Comparison of ENCODE assay signal across 8 mouse cellular contexts in the genomic region with DNA sequence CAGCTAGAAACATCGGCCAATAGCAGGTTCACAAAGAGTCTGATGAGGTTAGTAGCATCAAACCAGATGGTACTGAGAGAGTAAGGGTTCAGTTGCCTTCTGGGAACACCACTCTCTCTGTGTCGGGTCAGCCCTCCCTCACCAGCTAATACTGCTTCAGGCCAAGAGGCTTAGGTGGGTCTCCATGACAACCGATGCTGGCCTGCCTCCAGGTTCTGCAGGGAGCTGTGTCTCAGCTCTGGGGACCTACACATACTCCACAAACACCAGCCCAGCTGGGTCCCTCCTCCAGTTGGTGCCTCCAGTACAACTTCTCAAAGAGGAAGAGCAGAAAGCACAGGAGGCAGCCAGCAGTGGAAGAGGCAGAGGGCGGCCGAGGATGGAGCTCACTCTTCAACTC. TPM values are rescaled to one million over a fixed set of nuclear protein-coding genes. Genes with fewer than 3 reads are reported as not detected.
DNase-seq lines count a peak whose midpoint lies in the region; ATAC-seq lines count a peak whose summit lies in the region.

A gene (plus strand): TSS at position 184 of the 400 bp plus-strand sequence.

- ATAC-seq in kidney, embryonic 14.5 days (ENCODE audit: low FRiP score, low TSS enrichment): peak; percentile 41; the same call in 1 of the 2 replicates
- no peak for ATAC-seq in kidney, embryonic 15.5 days (replicated peaks; ENCODE audit: low FRiP score)
- peak; percentile 37; the same call in 1 of the 2 replicates for ATAC-seq in embryonic facial prominence, embryonic 11.5 days (replicated peaks; ENCODE audit: insufficient number of reproducible peaks, low FRiP score, low TSS enrichment, low read depth)
- peak; percentile 38 for ATAC-seq in hindbrain, embryonic 13.5 days (ENCODE audit: low FRiP score)

- WGBS in kidney, embryonic 14.5 days: 51% methylated on average over 5 of the region's 5 CpGs
- WGBS in kidney, embryonic 15.5 days: 42% methylated on average over 5 of the region's 5 CpGs
- WGBS in embryonic facial prominence, embryonic 11.5 days: 41% methylated on average over 5 of the region's 5 CpGs
- 40% methylated on average over 5 of the region's 5 CpGs for WGBS in hindbrain, embryonic 13.5 days
- WGBS in midbrain, embryonic 10.5 days: 45% methylated on average over 5 of the region's 5 CpGs

- no peak within 1 kb of the TSS for H3K27ac ChIP-seq in kidney, embryonic 14.5 days (ENCODE audit: low read depth, low read length)
- no peak within 1 kb of the TSS for H3K27ac ChIP-seq in kidney, embryonic 15.5 days
- H3K27ac ChIP-seq in embryonic facial prominence, embryonic 11.5 days (replicated peaks; ENCODE audit: low read depth, low read length): no peak within 1 kb of the TSS
- peak within 1 kb of the TSS; percentile 66; the same call in 1 of the 2 replicates for H3K27ac ChIP-seq in hindbrain, embryonic 13.5 days
- H3K27ac ChIP-seq in midbrain, embryonic 10.5 days (replicated peaks): peak within 1 kb of the TSS; percentile 42

- no peaks in the 10 kb centered on the region for H3K36me3 ChIP-seq in kidney, embryonic 14.5 days (ENCODE audit: control insufficient read depth, insufficient read depth, low read length)
- H3K36me3 ChIP-seq in kidney, embryonic 15.5 days: no peaks in the 10 kb centered on the region
- H3K36me3 ChIP-seq in embryonic facial prominence, embryonic 11.5 days (replicated peaks; ENCODE audit: control insufficient read depth, insufficient read depth, low read depth, low read length): no peaks in the 10 kb centered on the region
- H3K36me3 ChIP-seq in hindbrain, embryonic 13.5 days: no peaks in the 10 kb centered on the region
- no peaks in the 10 kb centered on the region for H3K36me3 ChIP-seq in midbrain, embryonic 10.5 days

- no peak within 1 kb of the TSS for H3K4me2 ChIP-seq in kidney, embryonic 14.5 days (replicated peaks; ENCODE audit: low read depth, low read length)
- H3K4me2 ChIP-seq in kidney, embryonic 15.5 days: no peak within 1 kb of the TSS
- no peak within 1 kb of the TSS for H3K4me2 ChIP-seq in embryonic facial prominence, embryonic 11.5 days (ENCODE audit: low read depth, low read length)
- H3K4me2 ChIP-seq in hindbrain, embryonic 13.5 days: 0 out of 2 replicates have a peak within 1 kb of the TSS, but pooled peaks have one; percentile 10

- H3K9ac ChIP-seq in kidney, embryonic 14.5 days (ENCODE audit: low read depth, low read length): no peak within 1 kb of the TSS
- no peak within 1 kb of the TSS for H3K9ac ChIP-seq in kidney, embryonic 15.5 days
- H3K9ac ChIP-seq in embryonic facial prominence, embryonic 11.5 days (replicated peaks; ENCODE audit: low read length): no peak within 1 kb of the TSS
- H3K9ac ChIP-seq in hindbrain, embryonic 13.5 days: no peak within 1 kb of the TSS; the same call in 1 of the 2 replicates

- H3K4me1 ChIP-seq in kidney, embryonic 14.5 days (ENCODE audit: control insufficient read depth, insufficient read depth, low read length): no peaks in the 10 kb centered on the region
- H3K4me1 ChIP-seq in kidney, embryonic 15.5 days: peaks cover 33% of the 10 kb centered on the region
- no peaks in the 10 kb centered on the region; the same call in 1 of the 2 replicates for H3K4me1 ChIP-seq in embryonic facial prominence, embryonic 11.5 days (ENCODE audit: control insufficient read depth, insufficient read depth, low read length)
- H3K4me1 ChIP-seq in hindbrain, embryonic 13.5 days (replicated peaks): peaks cover 50% of the 10 kb centered on the region
- H3K4me1 ChIP-seq in midbrain, embryonic 10.5 days: peaks cover 25% of the 10 kb centered on the region

- no peak within 1 kb of the TSS for H3K4me3 ChIP-seq in kidney, embryonic 14.5 days (ENCODE audit: low read length)
- no peak within 1 kb of the TSS for H3K4me3 ChIP-seq in kidney, embryonic 15.5 days (replicated peaks)
- no peak within 1 kb of the TSS for H3K4me3 ChIP-seq in embryonic facial prominence, embryonic 11.5 days (ENCODE audit: low read depth, low read length)
- no peak within 1 kb of the TSS for H3K4me3 ChIP-seq in hindbrain, embryonic 13.5 days
- no peak within 1 kb of the TSS for H3K4me3 ChIP-seq in midbrain, embryonic 10.5 days

- no peaks in the 10 kb centered on the region for H3K9me3 ChIP-seq in kidney, embryonic 14.5 days (ENCODE audit: control insufficient read depth, low read length)
- H3K9me3 ChIP-seq in kidney, embryonic 15.5 days (replicated peaks): no peaks in the 10 kb centered on the region
- no peaks in the 10 kb centered on the region for H3K9me3 ChIP-seq in embryonic facial prominence, embryonic 11.5 days (replicated peaks; ENCODE audit: control insufficient read depth, low read length)
- H3K9me3 ChIP-seq in hindbrain, embryonic 13.5 days: no peaks in the 10 kb centered on the region
- no peaks in the 10 kb centered on the region for H3K9me3 ChIP-seq in midbrain, embryonic 10.5 days (replicated peaks)

- H3K27me3 ChIP-seq in kidney, embryonic 14.5 days (ENCODE audit: control insufficient read depth, insufficient read depth, low read length): no peaks in the 10 kb centered on the region
- H3K27me3 ChIP-seq in kidney, embryonic 15.5 days: no peaks in the 10 kb centered on the region
- H3K27me3 ChIP-seq in embryonic facial prominence, embryonic 11.5 days (ENCODE audit: control insufficient read depth, insufficient read depth, low read length): no peaks in the 10 kb centered on the region; the same call in 1 of the 2 replicates
- no peaks in the 10 kb centered on the region for H3K27me3 ChIP-seq in hindbrain, embryonic 13.5 days
- H3K27me3 ChIP-seq in midbrain, embryonic 10.5 days (ENCODE audit: low read depth, poor library complexity, severe bottlenecking): no peaks in the 10 kb centered on the region

- peak; percentile 35 for DNase-seq in embryonic facial prominence, embryonic 11.5 days (ENCODE audit: low spot score)
- DNase-seq in midbrain, embryonic 10.5 days (ENCODE audit: low spot score): peak; percentile 33
- DNase-seq in testis, postnatal 10 days (ENCODE audit: low spot score): peak; percentile 71
- no peak for DNase-seq in thymus, adult 18-20 months
- no peak for DNase-seq in heart, adult 11 months

RNA-seq across cellular contexts. Expression of the gene that starts here (rescaled TPM):
- 0.20 and 0.27 TPM in 2 replicates for polyA plus RNA-seq in kidney, embryonic 14.5 days (2014; fragmentation: Nextera tagmentation; extraction: Ambion mirVana)
- polyA plus RNA-seq in kidney, embryonic 15.5 days (2015; fragmentation: Nextera tagmentation; extraction: Ambion mirVana): 0.36 and 0.45 TPM in 2 replicates
- 2.5 and 4.2 TPM in 2 replicates for polyA plus RNA-seq in embryonic facial prominence, embryonic 11.5 days (2014; fragmentation: Nextera tagmentation; extraction: Ambion mirVana)
- 4.8 and 6.9 TPM in 2 replicates for polyA plus RNA-seq in hindbrain, embryonic 13.5 days (2015; fragmentation: Nextera tagmentation; extraction: Ambion mirVana)
- polyA plus RNA-seq in midbrain, embryonic 10.5 days (2016; fragmentation: Nextera tagmentation; extraction: Ambion mirVana): 0.62 and 0.82 TPM in 2 replicates

Comparison
In these comparisons a context has a peak if more than half of its experiments do, and no peak if none do; other contexts are left out.
1. Peak in ATAC-seq in kidney, embryonic 14.5 days; RNA of the gene not detected or under 1 TPM.
2. Peak in DNase-seq and H3K27ac ChIP-seq in midbrain, embryonic 10.5 days; RNA of the gene not detected or under 1 TPM.
3. DNase-seq: peak in embryonic facial prominence, embryonic 11.5 days (single experiment) and testis, postnatal 10 days (single experiment); none in thymus, adult 18-20 months (0 of 2) and heart, adult 11 months (single experiment).